18 mouse cellular contexts compared by ENCODE assay signal in the genomic region with DNA sequence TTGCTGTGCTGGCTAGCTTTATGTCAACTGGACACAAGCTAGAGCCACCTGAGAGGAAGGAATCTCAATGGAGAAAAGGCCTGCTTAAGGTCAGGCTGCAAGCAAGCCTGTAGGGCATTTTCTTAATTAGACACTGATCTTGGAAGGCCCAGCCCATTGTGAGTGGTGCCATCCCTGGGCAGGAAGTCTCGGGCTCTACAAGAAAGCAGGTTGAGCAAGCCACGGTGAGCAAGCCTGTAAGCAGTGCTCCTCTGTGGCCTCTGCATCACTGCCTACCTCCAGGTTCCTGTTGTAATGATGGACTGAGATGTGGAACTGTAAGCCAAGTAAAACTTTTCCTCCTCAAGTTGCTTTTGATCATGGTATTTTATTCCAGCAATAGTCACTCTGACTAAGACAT.
DNase-seq lines count a peak whose midpoint lies in the region; ATAC-seq lines count a peak whose summit lies in the region.
"Had no signal": no experiment of that assay in that cellular context is flagged by ENCODE, and none has a peak within 500 bp of the region (broad histone marks: within the 10 kb centered on the region; RNA-seq: fewer than 3 reads in every experiment).

No protein-coding gene starts in this region.

- H3K4me1 ChIP-seq in hindbrain, embryonic 14.5 days (replicated peaks; ENCODE audit: control insufficient read depth, insufficient read depth, low read length): peaks cover 19% of the 10 kb centered on the region
- no peaks in the 10 kb centered on the region for H3K4me1 ChIP-seq in hindbrain, embryonic 11.5 days (replicated peaks; ENCODE audit: control insufficient read depth, insufficient read depth, low read length)
- peaks cover 25% of the 10 kb centered on the region for H3K4me1 ChIP-seq in neural tube, embryonic 13.5 days (replicated peaks)
- H3K4me1 ChIP-seq in midbrain, embryonic 15.5 days: peaks cover 7% of the 10 kb centered on the region; the same call in 1 of the 2 replicates

- no peaks in the 10 kb centered on the region for H3K36me3 ChIP-seq in hindbrain, embryonic 14.5 days (replicated peaks; ENCODE audit: control insufficient read depth, insufficient read depth)
- H3K36me3 ChIP-seq in hindbrain, embryonic 11.5 days (ENCODE audit: control insufficient read depth, insufficient read depth, low read length): no peaks in the 10 kb centered on the region
- no peaks in the 10 kb centered on the region for H3K36me3 ChIP-seq in neural tube, embryonic 13.5 days
- no peaks in the 10 kb centered on the region for H3K36me3 ChIP-seq in midbrain, embryonic 15.5 days (replicated peaks)
- H3K36me3 ChIP-seq: embryonic facial prominence, embryonic 12.5 days; heart, embryonic 15.5 days had no signal

- no peak for ATAC-seq in hindbrain, embryonic 14.5 days (ENCODE audit: low FRiP score)
- no peak for ATAC-seq in hindbrain, embryonic 11.5 days (ENCODE audit: low FRiP score)
- ATAC-seq in neural tube, embryonic 13.5 days (ENCODE audit: low read depth): peak; percentile 47; the same call in 1 of the 2 replicates
- ATAC-seq in midbrain, embryonic 15.5 days (replicated peaks): no peak
- ATAC-seq in erythroid progenitor cell, adult 5-6 weeks (replicated peaks; ENCODE audit: low FRiP score, poor library complexity, severe bottlenecking): no peak

- no peak for DNase-seq in hindbrain, embryonic 14.5 days (ENCODE audit: low spot score)
- no peak for DNase-seq in hindbrain, embryonic 11.5 days (ENCODE audit: low spot score)
- DNase-seq in neural tube, embryonic 10.5 days (ENCODE audit: extremely low spot score, low spot score): no peak
- DNase-seq in right cerebral cortex, postnatal 25 days: no peak
- DNase-seq: adrenal gland, adult 2 months; gastrocnemius, postnatal 25 days; kidney, adult 11 months; liver; lung, adult 18-20 months; lung, postnatal 14 days had no signal

- no peak overlapping the region for H3K4me2 ChIP-seq in hindbrain, embryonic 14.5 days (replicated peaks)
- H3K4me2 ChIP-seq in hindbrain, embryonic 11.5 days (replicated peaks; ENCODE audit: low read depth, low read length): no peak overlapping the region
- no peak overlapping the region for H3K4me2 ChIP-seq in neural tube, embryonic 13.5 days
- no peak overlapping the region for H3K4me2 ChIP-seq in midbrain, embryonic 15.5 days
- H3K4me2 ChIP-seq: embryonic facial prominence, embryonic 12.5 days; heart, embryonic 15.5 days had no signal

- 71% methylated on average over 2 of the region's 2 CpGs for WGBS in hindbrain, embryonic 14.5 days
- 79% methylated on average over 2 of the region's 2 CpGs for WGBS in hindbrain, embryonic 11.5 days
- WGBS in neural tube, embryonic 13.5 days: 74% methylated on average over 2 of the region's 2 CpGs
- 74% methylated on average over 2 of the region's 2 CpGs for WGBS in midbrain, embryonic 15.5 days

- H3K27ac ChIP-seq in hindbrain, embryonic 14.5 days: peak overlapping the region; percentile 73
- H3K27ac ChIP-seq in hindbrain, embryonic 11.5 days (ENCODE audit: low read depth, low read length): no peak overlapping the region
- peak overlapping the region; percentile 81 for H3K27ac ChIP-seq in neural tube, embryonic 13.5 days (replicated peaks)
- H3K27ac ChIP-seq in midbrain, embryonic 15.5 days: peak overlapping the region; percentile 23; the same call in 1 of the 2 replicates
- H3K27ac ChIP-seq: embryonic facial prominence, embryonic 12.5 days; heart, embryonic 15.5 days; kidney, postnatal 0 days had no signal

- no peaks in the 10 kb centered on the region for H3K9me3 ChIP-seq in hindbrain, embryonic 14.5 days (ENCODE audit: control insufficient read depth, low read length)
- H3K9me3 ChIP-seq in hindbrain, embryonic 11.5 days (ENCODE audit: control insufficient read depth, low read length): no peaks in the 10 kb centered on the region
- H3K9me3 ChIP-seq in neural tube, embryonic 13.5 days: no peaks in the 10 kb centered on the region
- no peaks in the 10 kb centered on the region for H3K9me3 ChIP-seq in midbrain, embryonic 15.5 days
- H3K9me3 ChIP-seq: embryonic facial prominence, embryonic 12.5 days; heart, embryonic 15.5 days had no signal

- no peak overlapping the region for H3K4me3 ChIP-seq in hindbrain, embryonic 14.5 days (replicated peaks; ENCODE audit: low read length)
- H3K4me3 ChIP-seq in hindbrain, embryonic 11.5 days (ENCODE audit: low read depth, low read length): no peak overlapping the region
- no peak overlapping the region for H3K4me3 ChIP-seq in neural tube, embryonic 13.5 days
- H3K4me3 ChIP-seq in midbrain, embryonic 15.5 days: no peak overlapping the region
- H3K4me3 ChIP-seq: embryonic facial prominence, embryonic 12.5 days; erythroblast, embryonic 14.5 days; heart, embryonic 15.5 days; myocyte had no signal

- no peak overlapping the region for H3K9ac ChIP-seq in hindbrain, embryonic 14.5 days
- no peak overlapping the region for H3K9ac ChIP-seq in hindbrain, embryonic 11.5 days (ENCODE audit: low read depth, low read length)
- H3K9ac ChIP-seq in neural tube, embryonic 13.5 days: no peak overlapping the region
- no peak overlapping the region for H3K9ac ChIP-seq in midbrain, embryonic 15.5 days
- H3K9ac ChIP-seq: embryonic facial prominence, embryonic 12.5 days; heart, embryonic 15.5 days had no signal

- no peaks in the 10 kb centered on the region for H3K27me3 ChIP-seq in hindbrain, embryonic 14.5 days (ENCODE audit: control insufficient read depth, insufficient read depth, low read length)
- no peaks in the 10 kb centered on the region for H3K27me3 ChIP-seq in hindbrain, embryonic 11.5 days (ENCODE audit: control insufficient read depth, insufficient read depth, low read length)
- H3K27me3 ChIP-seq in neural tube, embryonic 13.5 days: no peaks in the 10 kb centered on the region
- H3K27me3 ChIP-seq in midbrain, embryonic 15.5 days (replicated peaks): no peaks in the 10 kb centered on the region
- H3K27me3 ChIP-seq: embryonic facial prominence, embryonic 12.5 days; heart, embryonic 15.5 days had no signal
